Mouse (Mus musculus) heart, adult 2 months (tissue): ENCODE data around the gene Ncor2. TPM values are rescaled to one million over a fixed set of nuclear protein-coding genes. Genes with fewer than 3 reads are reported as not detected.
A peak's percentile ranks its signal among the peaks of the same experiment; 100 is the strongest.

Source experiments
- DNase-seq, 2 experiments: peaks; one replicate each; pipeline ENCODE4 v3.0.0; 2021
- H3K27ac ChIP-seq: fragments of 200-600 bp; 2 replicates; pipeline ENCODE4 v1.8.1; 2022
- H3K27me3 ChIP-seq: fragments of 200-500 bp; 2 replicates; pipeline ENCODE4 v1.6.1; 2012; ENCODE audit warnings: mild to moderate bottlenecking, low read length, inconsistent platforms, mixed read lengths; ENCODE audit not compliant: control insufficient read depth, insufficient read depth
- H3K36me3 ChIP-seq: fragments of 200-500 bp; 2 replicates; pipeline ENCODE4 v1.6.1; 2012; ENCODE audit warnings: low read length, inconsistent platforms; ENCODE audit not compliant: control insufficient read depth, insufficient read depth
- H3K4me1 ChIP-seq: fragments of 200-500 bp; 2 replicates; pipeline ENCODE4 v1.6.1; 2011; ENCODE audit warnings: low read length; ENCODE audit not compliant: control insufficient read depth, insufficient read depth
- H3K4me3 ChIP-seq: fragments of 200-600 bp; 2 replicates; pipeline ENCODE4 v1.8.1; 2022
- H3K79me2 ChIP-seq: fragments of 200-500 bp; replicated peaks from 2 replicates; pipeline ENCODE4 v1.6.1; 2012; ENCODE audit warnings: mild to moderate bottlenecking, inconsistent platforms, low read length, moderate library complexity, mixed read lengths; ENCODE audit not compliant: control insufficient read depth, insufficient read depth
- H3K9ac ChIP-seq: fragments of 200-500 bp; 2 replicates; pipeline ENCODE4 v1.6.1; 2012; ENCODE audit warnings: low read depth, mild to moderate bottlenecking, control low read depth, inconsistent platforms, low read length, mixed read lengths
- CTCF ChIP-seq: fragments of 200-600 bp; IDR thresholded peaks from 2 replicates; pipeline ENCODE4 v1.8.1; 2022; ENCODE audit warnings: antibody characterized with exemption, mild to moderate bottlenecking, moderate library complexity
- EP300 ChIP-seq: fragments of 200-500 bp; IDR thresholded peaks from 2 replicates; pipeline ENCODE4 v1.6.1; 2011; ENCODE audit warnings: low read depth, low read length, control low read depth; ENCODE audit not compliant: insufficient read depth
- POLR2A ChIP-seq: fragments of 200-500 bp; IDR thresholded peaks from 2 replicates; pipeline ENCODE4 v1.6.1; 2011; ENCODE audit warnings: mild to moderate bottlenecking, low read depth, low read length, control low read depth; ENCODE audit not compliant: insufficient read depth
- WGBS: fragments of 180-500 bp; shearing (Covaris S2); methylation state at CpG from one replicate; pipeline ENCODE4 v1.1.7; 2018; 5-methylcytosine and 5-hydroxymethylcytosine counted together
- intact Hi-C: fragments of 180-260 bp; cut with DNase I; formaldehyde crosslinking; loops from one replicate; pipeline ENCODE4 v1.15.1; 2025
- polyA plus RNA-seq: library from polyadenylated mRNA; depleted of rRNA; stranded (reverse); fragments of >200 nt; gene quantifications from 2 replicates; pipeline ENCODE4 v1.2.3, GENCODE M21; 2012
- total RNA-seq, 2 experiments: library from RNA; stranded (reverse); gene quantifications; 2 replicates each; pipeline ENCODE4 v1.2.3; 2021

The Ncor2 gene
- total and polyA plus RNA-seq, 3 experiments: 39.1 to 77.5 (median 73.5) TPM

DNA sequence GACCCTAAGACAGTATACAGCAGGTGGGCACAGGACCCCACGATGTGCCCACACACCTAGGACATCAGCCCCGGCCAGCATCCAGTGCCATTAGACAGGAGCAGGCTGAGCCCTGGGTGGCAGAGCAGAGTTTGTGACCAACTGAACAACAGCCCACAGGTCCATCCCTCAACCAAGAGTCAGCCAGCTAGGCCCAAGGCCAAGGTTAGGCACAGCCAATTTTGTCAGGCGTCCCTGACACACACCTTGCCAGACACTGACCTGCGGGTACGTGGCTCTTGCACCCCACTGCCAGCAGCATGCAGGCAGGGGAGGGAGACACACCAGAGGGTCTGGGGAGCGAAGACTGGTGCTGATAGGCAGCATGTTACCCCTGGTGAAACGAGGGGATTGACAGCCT lies 57.0 kb downstream of the Ncor2 start:
- Histone ChIP-seq H3K9ac (no peak overlapping the region), H3K4me1 (peaks cover 13% of the 10 kb centered on the region), H3K27me3 (no peaks in the 10 kb centered on the region), H3K79me2 (peaks cover 4% of the 10 kb centered on the region), H3K27ac (no peak overlapping the region), H3K36me3 (no peaks in the 10 kb centered on the region), H3K4me3 (no peak overlapping the region)
- intact Hi-C loops: no loop called here
- DNase-seq: no peak
- 73% methylated on average over 7 of the region's 7 CpGs for WGBS
- no peak for TF ChIP-seq CTCF
- TF ChIP-seq POLR2A: no peak
- no peak for TF ChIP-seq EP300

DNA sequence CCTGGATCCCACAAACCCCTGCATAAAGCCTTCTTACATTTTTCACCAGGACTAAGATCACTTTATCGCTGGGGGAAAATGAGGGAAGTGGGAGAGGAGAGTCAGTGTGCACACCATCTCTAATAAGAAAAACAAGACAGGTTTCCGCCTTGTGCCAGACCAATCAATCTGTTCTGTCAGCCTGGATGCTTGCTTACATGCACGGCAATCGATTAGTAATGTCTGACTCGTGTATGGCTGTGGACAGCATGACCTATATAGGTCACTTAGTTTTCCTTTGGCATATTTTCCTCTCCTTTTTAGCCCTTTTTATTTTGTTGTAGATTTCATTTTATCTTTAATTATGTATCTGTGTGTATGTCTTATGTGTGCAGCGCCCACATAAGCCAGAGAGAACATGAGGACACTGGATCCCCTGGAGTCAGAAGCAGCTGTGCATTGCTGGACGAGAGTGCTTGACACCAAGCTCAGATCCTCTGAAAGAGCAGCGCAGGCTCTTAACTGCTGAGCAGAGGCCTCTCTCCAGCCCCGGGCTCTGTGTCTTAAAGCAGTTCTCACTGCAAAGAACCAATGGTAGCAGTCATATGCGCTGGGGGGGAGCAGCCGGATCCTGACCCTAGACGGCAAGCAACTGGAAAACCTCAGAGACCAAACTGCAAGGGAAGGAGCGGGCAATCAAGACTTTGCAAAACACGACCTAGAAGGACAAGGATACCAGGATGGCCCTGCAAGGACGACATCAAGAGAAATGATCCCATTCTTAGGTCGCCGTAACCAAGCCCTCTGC lies 58.3 kb downstream of the Ncor2 start:
- Histone ChIP-seq H3K27me3 (no peaks in the 10 kb centered on the region), H3K9ac (no peak overlapping the region), H3K79me2 (peaks cover 4% of the 10 kb centered on the region), H3K36me3 (no peaks in the 10 kb centered on the region), H3K4me3 (no peak overlapping the region), H3K4me1 (peaks cover 6% of the 10 kb centered on the region), H3K27ac (no peak overlapping the region)
- TF ChIP-seq POLR2A (no peak), EP300 (no peak), CTCF (no peak)
- 77% methylated on average over 17 of the region's 17 CpGs for WGBS
- intact Hi-C loops: no loop called here
- no peak for DNase-seq

DNA sequence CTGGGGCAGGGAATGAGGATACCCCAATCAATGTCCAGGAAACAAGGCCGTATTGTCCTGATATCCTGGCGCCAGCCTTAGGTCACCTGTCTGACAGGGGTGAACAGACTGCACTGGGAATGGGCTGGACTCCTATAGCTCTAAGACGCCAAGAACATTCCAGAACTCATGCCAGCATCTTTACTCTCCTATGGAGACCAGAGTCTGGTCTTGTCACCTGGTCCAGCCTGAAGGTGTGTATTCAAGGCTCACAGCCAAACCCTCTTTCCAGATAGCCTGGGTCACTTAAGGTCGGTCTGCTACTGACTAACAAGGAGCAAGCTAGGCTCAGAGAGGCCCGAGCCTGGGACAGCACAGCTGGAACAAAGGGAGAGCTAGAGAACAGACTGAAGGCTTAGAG lies 61.8 kb downstream of the Ncor2 start:
- intact Hi-C loops: no loop called here
- WGBS: 52% methylated on average over 5 of the region's 5 CpGs
- no peak overlapping the region for H3K9ac ChIP-seq
- no peak for DNase-seq
- no peaks in the 10 kb centered on the region; the same call in 1 of the 2 replicates for H3K79me2 ChIP-seq
- no peak overlapping the region for H3K27ac ChIP-seq
- H3K27me3 ChIP-seq: no peaks in the 10 kb centered on the region
- no peak overlapping the region for H3K4me3 ChIP-seq
- no peaks in the 10 kb centered on the region for H3K36me3 ChIP-seq
- H3K4me1 ChIP-seq: peaks cover 2% of the 10 kb centered on the region
- no peak for TF ChIP-seq CTCF
- no peak for TF ChIP-seq POLR2A
- no peak for TF ChIP-seq EP300

DNA sequence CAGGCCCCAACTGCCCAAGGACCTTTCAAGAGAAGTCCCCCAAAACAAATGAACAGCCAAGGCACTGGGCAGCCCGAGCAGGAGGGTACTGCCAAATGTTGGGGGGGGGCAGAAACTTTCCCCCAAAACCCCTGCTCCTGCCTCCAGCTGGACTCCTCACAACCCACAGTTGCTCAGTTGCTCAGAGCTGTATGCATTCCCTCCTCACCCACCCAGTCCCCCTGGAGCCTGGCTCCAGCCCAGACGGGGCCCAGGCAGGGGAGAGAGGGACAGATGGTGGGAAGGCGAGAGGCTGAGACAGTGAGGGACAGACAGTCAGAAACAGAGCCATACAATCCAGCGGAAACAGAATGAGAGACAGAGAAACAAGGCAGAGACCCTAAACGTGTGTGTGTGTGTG lies 66.0 kb downstream of the Ncor2 start:
- H3K27ac ChIP-seq: no peak overlapping the region
- no peak overlapping the region for H3K9ac ChIP-seq
- peaks cover 9% of the 10 kb centered on the region for H3K4me1 ChIP-seq
- intact Hi-C loops: loop anchor here (2.0 kb wide), 1 partner anchor 20 kb away; no protein-coding TSS in a partner anchor
- H3K36me3 ChIP-seq: no peaks in the 10 kb centered on the region
- no peak for TF ChIP-seq POLR2A
- TF ChIP-seq CTCF: no peak
- no peak for TF ChIP-seq EP300
- no peak for DNase-seq
- H3K4me3 ChIP-seq: no peak overlapping the region
- 71% methylated on average over 5 of the region's 5 CpGs for whole genome bisulfite sequencing
- no peaks in the 10 kb centered on the region for H3K27me3 ChIP-seq
- H3K79me2 ChIP-seq: no peaks in the 10 kb centered on the region

DNA sequence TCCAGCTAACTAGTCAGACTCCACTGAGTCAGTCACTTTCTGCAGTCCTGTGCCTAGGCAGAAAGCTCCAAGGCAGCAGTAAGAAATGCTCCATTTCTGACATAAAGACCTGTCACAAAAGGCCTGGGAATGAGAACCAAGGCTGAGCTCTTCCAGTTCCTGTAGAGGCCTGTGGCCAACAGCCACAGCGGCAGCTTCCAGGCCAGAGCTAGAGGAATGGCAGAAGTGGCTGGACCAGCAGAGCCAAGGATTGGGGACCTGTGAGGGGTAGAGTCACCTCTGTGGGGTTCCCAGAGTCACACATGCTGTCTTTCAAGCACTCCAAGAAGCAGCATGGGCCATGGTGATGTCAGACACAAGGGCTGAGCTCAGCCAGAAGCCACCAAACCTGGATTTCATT lies 66.4 kb downstream of the Ncor2 start:
- Histone ChIP-seq H3K4me3 (no peak overlapping the region), H3K9ac (no peak overlapping the region), H3K79me2 (no peaks in the 10 kb centered on the region), H3K4me1 (peaks cover 9% of the 10 kb centered on the region), H3K36me3 (no peaks in the 10 kb centered on the region), H3K27me3 (no peaks in the 10 kb centered on the region), H3K27ac (no peak overlapping the region)
- no peak for DNase-seq
- intact Hi-C loops: loop anchor here (2.0 kb wide), 1 partner anchor 20 kb away; no protein-coding TSS in a partner anchor
- TF ChIP-seq POLR2A (no peak), EP300 (no peak), CTCF (no peak)
- 39% methylated on average over 1 of the region's 1 CpGs for WGBS

DNA sequence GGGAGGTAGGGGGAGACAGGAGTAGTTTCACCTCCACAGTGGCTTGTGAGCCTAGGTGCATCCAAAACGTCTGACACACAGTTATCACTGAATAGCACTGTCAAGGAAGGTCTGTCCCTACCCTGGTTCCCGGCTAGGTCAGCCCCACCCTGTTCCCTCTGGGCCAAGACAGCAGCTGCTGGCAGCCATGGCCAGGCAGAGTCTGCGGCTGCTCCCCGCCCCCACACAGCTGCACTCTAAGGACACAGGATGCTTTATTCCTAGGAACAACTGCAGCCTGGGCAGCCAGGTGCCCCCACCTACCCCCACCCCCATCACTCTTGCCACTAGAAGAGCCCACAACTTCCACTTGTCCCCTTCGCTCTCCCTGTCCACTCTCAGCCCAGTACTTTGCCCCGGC lies 67.9 kb downstream of the Ncor2 start:
- Histone ChIP-seq H3K79me2 (no peaks in the 10 kb centered on the region), H3K36me3 (no peaks in the 10 kb centered on the region), H3K27ac (no peak overlapping the region), H3K4me3 (no peak overlapping the region), H3K9ac (no peak overlapping the region), H3K4me1 (peaks cover 21% of the 10 kb centered on the region), H3K27me3 (no peaks in the 10 kb centered on the region)
- 39% methylated on average over 6 of the region's 6 CpGs for WGBS
- peak; percentile 75 to 78 for DNase-seq
- no peak for TF ChIP-seq POLR2A
- 0 out of 2 replicates have a peak, but pooled peaks have one; percentile 40 for TF ChIP-seq EP300
- intact Hi-C loops: no loop called here
